Mouse (Mus musculus) small intestine, adult 2 months (tissue): ENCODE data around the gene RPS10-NUDT3. TPM values are rescaled to one million over a fixed set of nuclear protein-coding genes. Genes with fewer than 3 reads are reported as not detected.

Experiments
- H3K27ac ChIP-seq: fragments of 200-500 bp; 2 replicates; pipeline ENCODE4 v1.5.1; 2012; ENCODE audit warnings: low read depth, low read length, control low read depth, inconsistent platforms; ENCODE audit not compliant: insufficient read depth
- H3K27me3 ChIP-seq: fragments of 200-500 bp; 2 replicates; pipeline ENCODE4 v1.6.1; 2012; ENCODE audit warnings: mild to moderate bottlenecking, moderate library complexity, low read length, inconsistent platforms; ENCODE audit not compliant: control insufficient read depth, insufficient read depth
- H3K36me3 ChIP-seq: fragments of 200-500 bp; 2 replicates; pipeline ENCODE4 v1.6.1; 2012; ENCODE audit warnings: mild to moderate bottlenecking, low read length, control low read depth, inconsistent platforms; ENCODE audit not compliant: control insufficient read depth, insufficient read depth
- H3K4me1 ChIP-seq: fragments of 200-500 bp; 2 replicates; pipeline ENCODE4 v1.6.1; 2012; ENCODE audit warnings: low read length, inconsistent platforms, mixed read lengths; ENCODE audit not compliant: control insufficient read depth, insufficient read depth, insufficient read length
- H3K4me3 ChIP-seq: fragments of 200-500 bp; 2 replicates; pipeline ENCODE4 v1.5.1; 2012; ENCODE audit warnings: low read depth, mild to moderate bottlenecking, control low read depth, inconsistent platforms, low read length, moderate library complexity
- CTCF ChIP-seq: fragments of 200-500 bp; IDR thresholded peaks from 2 replicates; pipeline ENCODE4 v1.5.1; 2012; ENCODE audit warnings: low read depth, mild to moderate bottlenecking, control low read depth, inconsistent platforms, low read length, moderate library complexity, mixed read lengths; ENCODE audit not compliant: insufficient replicate concordance, insufficient read length; ENCODE audit errors: extremely low read depth
- POLR2A ChIP-seq: fragments of 200-500 bp; IDR thresholded peaks from 2 replicates; pipeline ENCODE4 v1.6.1; 2012; ENCODE audit warnings: low read depth, mild to moderate bottlenecking, control low read depth, inconsistent platforms, low read length, moderate library complexity
- whole genome bisulfite sequencing: fragments of 180-500 bp; shearing (Covaris S2); methylation state at CpG from one replicate; pipeline ENCODE4 v1.1.7; 2018; 5-methylcytosine and 5-hydroxymethylcytosine counted together
- polyA plus RNA-seq: library from polyadenylated mRNA; depleted of rRNA; stranded (reverse); fragments of >200 nt; gene quantifications from 2 replicates; pipeline ENCODE4 v1.2.3, GENCODE M21; 2012

The RPS10-NUDT3 gene
- polyA plus RNA-seq, 1 experiment, result not detected

- WGBS, result 2% methylated on average over 39 of the region's 39 CpGs
- Histone ChIP-seq H3K4me1 (peaks cover 16% of the 10 kb centered on the region), H3K4me3 (peak overlapping the region; percentile 77), H3K27me3 (no peaks in the 10 kb centered on the region), H3K27ac (no peak overlapping the region), H3K36me3 (no peaks in the 10 kb centered on the region)
- TF ChIP-seq CTCF (no peak), POLR2A (no peak)
Observed at GRCm38 (mm10) chr17:27555075-27555511, 79.9 kb downstream of the RPS10-NUDT3 start.

GRCm38 (mm10) chr17:27554062-27554960, 80.7 kb downstream of the RPS10-NUDT3 start:
- 78% methylated on average over 20 of the region's 20 CpGs for WGBS
- TF ChIP-seq CTCF, result no peak
- no peak for TF ChIP-seq POLR2A
- H3K4me3 ChIP-seq, result peak overlapping the region; percentile 77; the same call in 1 of the 2 replicates
- no peaks in the 10 kb centered on the region for H3K36me3 ChIP-seq
- no peak overlapping the region for H3K27ac ChIP-seq
- H3K4me1 ChIP-seq, result peaks cover 16% of the 10 kb centered on the region
- H3K27me3 ChIP-seq, result no peaks in the 10 kb centered on the region

DNA sequence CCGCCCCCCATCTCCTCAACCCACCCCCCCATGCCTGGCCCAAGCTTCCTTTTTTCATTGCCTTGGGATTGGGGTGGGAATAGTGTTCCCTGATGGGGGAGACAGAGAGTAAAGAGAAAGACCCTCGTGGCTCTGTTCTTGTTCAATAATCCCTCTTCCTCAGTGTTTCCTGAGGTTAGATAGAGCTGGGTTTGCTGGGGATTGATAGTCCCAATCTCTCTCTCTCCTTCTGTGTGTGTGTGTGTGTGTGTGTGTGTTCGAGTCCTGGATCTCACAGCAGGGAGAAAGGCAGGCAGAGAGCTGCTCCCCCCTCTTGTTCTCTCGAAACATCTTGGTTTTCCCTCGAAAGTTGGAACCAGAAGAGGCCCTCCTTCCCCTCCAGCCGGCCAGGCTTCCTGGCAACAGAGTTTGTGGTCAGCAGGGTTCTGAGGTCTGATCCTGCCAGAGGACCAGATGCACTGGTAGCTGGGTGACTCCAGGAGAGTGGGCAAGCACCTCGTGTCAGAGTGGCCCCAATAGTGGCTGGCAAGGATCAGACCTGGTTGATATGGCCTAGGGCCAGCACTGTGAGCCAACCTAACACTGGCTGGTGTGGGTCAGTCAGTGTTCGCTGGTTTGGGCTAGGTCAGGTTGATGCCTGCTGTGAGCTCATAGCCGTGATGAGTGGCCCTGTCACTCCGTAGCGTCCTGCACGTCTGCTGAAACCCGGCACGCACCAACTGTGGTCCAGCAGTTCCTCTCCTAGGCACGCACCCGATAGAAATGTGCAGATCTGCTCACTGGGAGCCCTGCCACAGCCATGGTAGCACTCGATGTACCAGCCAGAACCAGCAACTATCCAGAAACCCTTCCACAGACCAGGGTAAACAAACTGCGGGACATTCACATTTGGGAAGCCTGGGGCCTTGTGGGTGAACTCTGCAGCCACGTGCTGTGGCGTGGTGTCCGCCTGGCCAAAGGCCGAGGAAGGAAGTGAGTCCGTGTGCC, 82.5 kb downstream of the RPS10-NUDT3 start:
- WGBS, result 74% methylated on average over 23 of the region's 23 CpGs
- no peaks in the 10 kb centered on the region for H3K36me3 ChIP-seq
- H3K4me3 ChIP-seq, result no peak overlapping the region
- H3K27me3 ChIP-seq, result no peaks in the 10 kb centered on the region
- H3K4me1 ChIP-seq, result peaks cover 14% of the 10 kb centered on the region
- no peak overlapping the region for H3K27ac ChIP-seq
- no peak for TF ChIP-seq CTCF
- no peak for TF ChIP-seq POLR2A

GRCm38 (mm10) chr17:27551393-27551940, 83.6 kb downstream of the RPS10-NUDT3 start:
- H3K4me3 ChIP-seq, result no peak overlapping the region
- H3K4me1 ChIP-seq, result peaks cover 16% of the 10 kb centered on the region
- 78% methylated on average over 10 of the region's 10 CpGs for WGBS
- H3K27me3 ChIP-seq, result no peaks in the 10 kb centered on the region
- no peaks in the 10 kb centered on the region for H3K36me3 ChIP-seq
- H3K27ac ChIP-seq, result no peak overlapping the region
- no peak for TF ChIP-seq POLR2A
- TF ChIP-seq CTCF, result no peak

GRCm38 (mm10) chr17:27549234-27549633, 85.8 kb downstream of the RPS10-NUDT3 start:
- Histone ChIP-seq H3K27ac (no peak overlapping the region), H3K36me3 (no peaks in the 10 kb centered on the region), H3K4me1 (peaks cover 6% of the 10 kb centered on the region; the same call in 1 of the 2 replicates), H3K27me3 (no peaks in the 10 kb centered on the region), H3K4me3 (no peak overlapping the region)
- 89% methylated on average over 8 of the region's 8 CpGs for WGBS
- no peak for TF ChIP-seq CTCF

- Histone ChIP-seq H3K27ac (no peak overlapping the region), H3K27me3 (no peaks in the 10 kb centered on the region), H3K36me3 (no peaks in the 10 kb centered on the region), H3K4me1 (peaks cover 13% of the 10 kb centered on the region), H3K4me3 (no peak overlapping the region)
- TF ChIP-seq CTCF (no peak), POLR2A (no peak)
- WGBS, result 16% methylated on average over 9 of the region's 9 CpGs
Observed at GRCm38 (mm10) chr17:27547253-27547868, 87.7 kb downstream of the RPS10-NUDT3 start.
